Mouse (Mus musculus): ENCODE results near the gene Gm49358.

GRCm38 (mm10) chr10:86794794-86795535, 31.2 kb downstream of the Gm49358 start:
- TF ChIP-seq POLR2A (IDR thresholded peaks at IDR 0.05; ENCODE audit: low read depth, low read length) (no peak), CTCF (IDR thresholded peaks at IDR 0.05; ENCODE audit: extremely low read depth, insufficient read length, insufficient replicate concordance, low read depth, low read length) (no peak)
